Mouse (Mus musculus): Measurements from ENCODE around the gene Anks1b.

DNA sequence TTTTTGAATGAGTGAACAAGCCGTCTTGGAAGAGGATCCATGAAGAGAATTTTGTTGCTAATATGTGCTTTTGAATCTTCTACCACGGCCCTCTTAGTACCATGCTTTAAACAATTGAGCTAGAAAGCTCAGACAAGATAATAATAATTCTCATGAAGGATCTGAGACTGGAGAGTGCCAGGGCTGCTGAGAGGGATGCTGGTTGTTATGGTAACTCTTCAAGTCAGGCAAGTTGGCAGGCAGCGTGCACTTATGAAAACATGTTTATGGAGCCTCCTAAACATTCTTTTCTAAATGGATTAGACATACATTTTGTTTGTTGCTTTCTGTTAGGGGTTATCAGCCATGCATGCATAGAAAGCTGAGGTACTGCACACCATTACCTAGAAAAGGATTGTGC lies 734.3 kb downstream of the Anks1b start:
- no peak for TF ChIP-seq CTCF (IDR thresholded peaks at IDR 0.05; ENCODE audit: control insufficient read depth, insufficient read depth, insufficient replicate concordance, low read depth, low read length)
- no peak for TF ChIP-seq POLR2A (IDR thresholded peaks at IDR 0.05; ENCODE audit: control insufficient read depth, low read depth, low read length)

Data from testis, adult 2 months (tissue).